Mouse (Mus musculus) heart, embryonic 15.5 days (tissue): Measurements from ENCODE around the gene Ywhag. TPM values are rescaled to one million over a fixed set of nuclear protein-coding genes. Genes with fewer than 3 reads are reported as not detected.
A peak's percentile ranks its signal among the peaks of the same experiment; 100 is the strongest.

Experiments used
- ATAC-seq: fragments of 200-750 bp; cut with Nextera tagmentation; replicated peaks from 2 replicates; pipeline ENCODE4 v1.8.0; 2017; ENCODE audit warnings: low read depth, moderate TSS enrichment; ENCODE audit not compliant: insufficient number of reproducible peaks, insufficient read depth, low FRiP score
- H3K27ac ChIP-seq: fragments of 300-500 bp; sonication (generic); 2 replicates; pipeline ENCODE4 v1.5.1; 2015; ENCODE audit warnings: mild to moderate bottlenecking, inconsistent platforms
- H3K27me3 ChIP-seq: fragments of 300-500 bp; sonication (generic); 2 replicates; pipeline ENCODE4 v1.6.1; 2015; ENCODE audit warnings: inconsistent platforms
- H3K36me3 ChIP-seq: fragments of 300-500 bp; sonication (generic); 2 replicates; pipeline ENCODE4 v1.6.1; 2015; ENCODE audit warnings: mild to moderate bottlenecking, inconsistent platforms
- H3K4me1 ChIP-seq: fragments of 300-500 bp; sonication (generic); replicated peaks from 2 replicates; pipeline ENCODE4 v1.6.1; 2015; ENCODE audit warnings: inconsistent platforms
- H3K4me2 ChIP-seq: fragments of 300-500 bp; sonication (generic); 2 replicates; pipeline ENCODE4 v1.6.1; 2015; ENCODE audit warnings: inconsistent platforms, mild to moderate bottlenecking, moderate library complexity
- H3K4me3 ChIP-seq: fragments of 300-500 bp; sonication (generic); 2 replicates; pipeline ENCODE4 v1.5.1; 2015; ENCODE audit warnings: mild to moderate bottlenecking, inconsistent platforms
- H3K9ac ChIP-seq: fragments of 300-500 bp; sonication (generic); 2 replicates; pipeline ENCODE4 v1.6.1; 2015; ENCODE audit warnings: mild to moderate bottlenecking, inconsistent platforms
- H3K9me3 ChIP-seq: fragments of 300-500 bp; sonication (generic); replicated peaks from 2 replicates; pipeline ENCODE4 v1.6.1; 2016; ENCODE audit warnings: inconsistent platforms
- WGBS: fragments of 180-500 bp; shearing (Covaris S2); methylation state at CpG from one replicate; pipeline ENCODE4 v1.1.7; 2015; ENCODE audit warnings: mixed read lengths; 5-methylcytosine and 5-hydroxymethylcytosine counted together
- polyA plus RNA-seq: library from polyadenylated mRNA; unstranded; fragments of >200 nt; fragmentation: Nextera tagmentation; extraction: Ambion mirVana; gene quantifications from 2 replicates; pipeline ENCODE4 v1.2.1, GENCODE M21; 2015

Ywhag gene
- polyA plus RNA-seq, 1 experiment from 2014 or later: 150 TPM

GRCm38 (mm10) chr5:135879449-135880158, 54.8 kb downstream of the Ywhag start:
- peaks cover 25% of the 10 kb centered on the region for H3K4me1 ChIP-seq
- peak overlapping the region; percentile 20; the same call in 1 of the 2 replicates for H3K4me2 ChIP-seq
- H3K9me3 ChIP-seq: no peaks in the 10 kb centered on the region
- WGBS: 23% methylated on average over 13 of the region's 13 CpGs
- peak overlapping the region; percentile 18; the same call in 1 of the 2 replicates for H3K9ac ChIP-seq
- no peaks in the 10 kb centered on the region for H3K27me3 ChIP-seq
- H3K4me3 ChIP-seq: no peak overlapping the region
- H3K36me3 ChIP-seq: no peaks in the 10 kb centered on the region
- peak overlapping the region; percentile 70 for H3K27ac ChIP-seq
- ATAC-seq: peak; percentile 83

- H3K4me2 ChIP-seq: peak overlapping the region; percentile 75
- WGBS: 1% methylated on average over 16 of the region's 16 CpGs
- no peaks in the 10 kb centered on the region for H3K9me3 ChIP-seq
- peak overlapping the region; percentile 46 for H3K27ac ChIP-seq
- ATAC-seq: no peak
- H3K27me3 ChIP-seq: peaks cover 7% of the 10 kb centered on the region; the same call in 1 of the 2 replicates
- no peaks in the 10 kb centered on the region for H3K36me3 ChIP-seq
- H3K4me1 ChIP-seq: peaks cover 33% of the 10 kb centered on the region
- peak overlapping the region; percentile 40 for H3K9ac ChIP-seq
- peak overlapping the region; percentile 54 for H3K4me3 ChIP-seq
Observed at GRCm38 (mm10) chr5:135877831-135878231, 56.6 kb downstream of the Ywhag start.

GRCm38 (mm10) chr5:135877180-135877579, 57.2 kb downstream of the Ywhag start:
- Histone ChIP-seq H3K9me3 (no peaks in the 10 kb centered on the region), H3K4me2 (peak overlapping the region; percentile 75), H3K27me3 (peaks cover 11% of the 10 kb centered on the region; the same call in 1 of the 2 replicates), H3K36me3 (no peaks in the 10 kb centered on the region), H3K4me3 (peak overlapping the region; percentile 54), H3K9ac (peak overlapping the region; percentile 40; the same call in 1 of the 2 replicates), H3K27ac (peak overlapping the region; percentile 46), H3K4me1 (peaks cover 34% of the 10 kb centered on the region)
- no peak for ATAC-seq
- WGBS: 15% methylated on average over 8 of the region's 8 CpGs

- Histone ChIP-seq H3K27me3 (peaks cover 42% of the 10 kb centered on the region), H3K27ac (no peak overlapping the region), H3K4me3 (no peak overlapping the region), H3K4me2 (no peak overlapping the region), H3K9me3 (no peaks in the 10 kb centered on the region), H3K36me3 (no peaks in the 10 kb centered on the region), H3K9ac (no peak overlapping the region), H3K4me1 (peaks cover 25% of the 10 kb centered on the region)
- WGBS: 53% methylated on average over 9 of the region's 9 CpGs
- no peak for ATAC-seq
Observed at GRCm38 (mm10) chr5:135873753-135874152, 60.7 kb downstream of the Ywhag start.

- Histone ChIP-seq H3K36me3 (no peaks in the 10 kb centered on the region), H3K4me2 (peak overlapping the region; percentile 44; the same call in 1 of the 2 replicates), H3K9me3 (no peaks in the 10 kb centered on the region), H3K4me1 (peaks cover 29% of the 10 kb centered on the region), H3K27ac (no peak overlapping the region), H3K27me3 (peaks cover 49% of the 10 kb centered on the region), H3K4me3 (0 out of 2 replicates have a peak overlapping the region, but pooled peaks have one; percentile 4), H3K9ac (no peak overlapping the region)
- ATAC-seq: peak; percentile 11; the same call in 1 of the 2 replicates
- 14% methylated on average over 15 of the region's 16 CpGs for WGBS
Observed at GRCm38 (mm10) chr5:135872996-135873395, 61.4 kb downstream of the Ywhag start.

GRCm38 (mm10) chr5:135870505-135870904, 63.9 kb downstream of the Ywhag start:
- no peaks in the 10 kb centered on the region for H3K9me3 ChIP-seq

GRCm38 (mm10) chr5:135869661-135870423, 64.6 kb downstream of the Ywhag start:
- WGBS: 56% methylated on average over 14 of the region's 14 CpGs
- no peak overlapping the region for H3K9ac ChIP-seq
- H3K9me3 ChIP-seq: no peaks in the 10 kb centered on the region
- H3K27me3 ChIP-seq: peaks cover 75% of the 10 kb centered on the region
- no peak for ATAC-seq
- no peak overlapping the region for H3K4me3 ChIP-seq
- no peak overlapping the region for H3K4me2 ChIP-seq
- H3K36me3 ChIP-seq: no peaks in the 10 kb centered on the region
- H3K27ac ChIP-seq: no peak overlapping the region
- H3K4me1 ChIP-seq: peaks cover 27% of the 10 kb centered on the region

More at GRCm38 (mm10) chr5:135870505-135870904, 63.9 kb downstream of the Ywhag start:
- H3K4me3 ChIP-seq: no peak overlapping the region
- no peak for ATAC-seq
- H3K4me1 ChIP-seq: peaks cover 27% of the 10 kb centered on the region
- H3K36me3 ChIP-seq: no peaks in the 10 kb centered on the region
- H3K4me2 ChIP-seq: no peak overlapping the region
- no peak overlapping the region for H3K27ac ChIP-seq
- no peak overlapping the region for H3K9ac ChIP-seq
- WGBS: 85% methylated on average over 5 of the region's 5 CpGs
- peaks cover 69% of the 10 kb centered on the region for H3K27me3 ChIP-seq

GRCm38 (mm10) chr5:135868653-135869052, 65.8 kb downstream of the Ywhag start:
- peaks cover 26% of the 10 kb centered on the region for H3K4me1 ChIP-seq
- H3K36me3 ChIP-seq: no peaks in the 10 kb centered on the region
- no peak for ATAC-seq
- no peaks in the 10 kb centered on the region for H3K9me3 ChIP-seq
- 3% methylated on average over 27 of the region's 27 CpGs for WGBS
- H3K9ac ChIP-seq: no peak overlapping the region
- H3K4me3 ChIP-seq: peak overlapping the region; percentile 56
- no peak overlapping the region for H3K27ac ChIP-seq
- H3K4me2 ChIP-seq: peak overlapping the region; percentile 94
- peaks cover 82% of the 10 kb centered on the region for H3K27me3 ChIP-seq

- 2% methylated on average over 71 of the region's 89 CpGs for WGBS
- Histone ChIP-seq H3K36me3 (no peaks in the 10 kb centered on the region), H3K4me2 (peak overlapping the region; percentile 94), H3K9me3 (no peaks in the 10 kb centered on the region), H3K27me3 (peaks cover 79% of the 10 kb centered on the region), H3K27ac (no peak overlapping the region), H3K4me1 (peaks cover 19% of the 10 kb centered on the region), H3K9ac (peak overlapping the region; percentile 49), H3K4me3 (peak overlapping the region; percentile 56)
- no peak for ATAC-seq
Observed at GRCm38 (mm10) chr5:135867637-135868593, 66.5 kb downstream of the Ywhag start.

- H3K4me2 ChIP-seq: no peak overlapping the region
- H3K27me3 ChIP-seq: peaks cover 84% of the 10 kb centered on the region
- no peak for ATAC-seq
- no peak overlapping the region for H3K27ac ChIP-seq
- H3K4me3 ChIP-seq: no peak overlapping the region
- no peaks in the 10 kb centered on the region for H3K9me3 ChIP-seq
- no peaks in the 10 kb centered on the region for H3K36me3 ChIP-seq
- no peak overlapping the region for H3K9ac ChIP-seq
- WGBS: 50% methylated on average over 8 of the region's 8 CpGs
- peaks cover 17% of the 10 kb centered on the region for H3K4me1 ChIP-seq
Observed at GRCm38 (mm10) chr5:135866662-135867061, 67.8 kb downstream of the Ywhag start.
